Mouse (Mus musculus): ENCODE results near the gene Pxn. TPM values are rescaled to one million over a fixed set of nuclear protein-coding genes. Genes with fewer than 3 reads are reported as not detected.
"Not testable (repeated sequence)": the region's sequence is repeated elsewhere in the genome, so short reads cannot be mapped to it uniquely, and the experiment has no call there.

Gene Pxn
- polyA plus RNA-seq, 1 experiment from 2014 or later = 44.2 TPM

DNA sequence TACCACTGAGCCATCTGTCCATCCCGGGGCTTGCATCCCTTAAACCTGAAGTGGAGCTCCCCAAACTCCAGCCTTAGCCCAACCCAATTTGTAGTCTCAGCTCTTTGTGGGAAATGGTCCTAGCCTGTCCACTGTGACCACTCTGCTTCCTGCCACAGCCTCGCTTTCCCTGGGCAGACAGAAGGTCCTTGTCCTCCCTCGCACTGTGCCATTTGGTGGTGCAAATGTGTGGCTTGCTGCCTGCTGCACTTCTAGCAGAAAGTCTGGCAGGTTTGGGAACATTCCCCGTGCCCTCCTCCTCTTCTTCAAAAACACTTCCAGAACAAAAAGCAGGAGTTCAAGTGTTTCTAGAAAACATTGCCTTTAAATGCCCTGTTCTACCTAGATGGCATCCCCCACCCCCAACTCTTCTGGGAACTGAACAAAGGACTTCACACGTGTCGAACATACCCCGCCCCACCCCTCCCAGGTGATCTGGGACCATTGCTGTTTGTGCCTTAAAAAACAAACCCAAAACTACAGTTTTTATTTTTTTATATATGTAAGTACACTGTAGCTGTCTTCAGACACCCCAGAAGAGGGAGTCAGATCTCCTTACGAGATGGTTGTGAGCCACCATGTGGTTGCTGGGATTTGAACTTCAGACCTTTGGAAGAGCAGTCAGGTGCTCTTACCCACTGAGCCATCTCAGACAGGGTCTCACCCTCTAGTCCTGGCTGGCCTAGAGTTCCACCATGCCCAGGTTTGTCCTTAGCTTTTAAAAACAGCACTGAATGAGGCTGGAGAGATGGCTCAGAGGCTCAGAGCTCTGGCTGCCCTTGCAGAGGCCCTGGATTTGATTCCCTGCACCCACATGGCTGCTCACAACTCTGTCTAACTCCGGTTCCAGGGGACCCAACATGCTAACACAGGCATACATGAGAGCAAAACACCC lies 7.9 kb upstream of the Pxn start:
- Histone ChIP-seq H3K9ac (peak overlapping the region; percentile 21; the same call in 1 of the 2 replicates), H3K4me3 (no peak overlapping the region), H3K27ac (no peak overlapping the region), H3K36me3 (no peaks in the 10 kb centered on the region), H3K4me1 (peaks cover 10% of the 10 kb centered on the region), H3K9me3 (no peaks in the 10 kb centered on the region), H3K27me3 (no peaks in the 10 kb centered on the region), H3K4me2 (no peak overlapping the region)
- 49% methylated on average over 9 of the region's 9 CpGs for WGBS
- no peak for ATAC-seq (ENCODE audit: insufficient number of reproducible peaks, insufficient read depth, low FRiP score, low TSS enrichment, low read depth)

DNA sequence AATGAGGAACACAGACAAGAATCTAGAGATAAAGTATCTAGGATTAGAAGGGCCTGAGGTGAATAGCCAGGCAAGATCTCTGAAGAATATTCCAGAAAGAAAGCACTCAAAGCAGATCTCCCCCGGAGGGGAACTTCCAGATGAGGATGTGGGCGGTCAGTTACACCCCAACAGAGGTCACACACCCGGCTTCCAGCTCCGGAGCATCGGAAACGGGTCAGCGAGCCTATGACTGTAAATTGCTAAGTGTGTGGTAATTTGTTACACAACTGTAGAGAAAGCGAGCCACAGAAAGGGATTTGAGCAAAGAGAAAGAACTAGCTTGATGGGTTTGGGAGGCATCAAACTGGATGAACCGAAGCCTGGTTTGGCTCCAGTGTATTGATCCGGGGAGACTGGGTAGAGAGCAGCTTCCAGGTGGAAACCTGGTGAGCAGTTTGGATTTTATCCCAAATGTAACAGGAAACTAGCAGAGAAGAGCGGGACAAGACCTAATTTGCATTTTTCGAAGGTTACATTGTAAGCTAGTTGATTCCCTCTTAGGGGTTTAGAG lies 6.0 kb upstream of the Pxn start:
- WGBS = 75% methylated on average over 12 of the region's 12 CpGs
- no peaks in the 10 kb centered on the region for H3K27me3 ChIP-seq
- H3K4me3 ChIP-seq = no peak overlapping the region
- no peaks in the 10 kb centered on the region for H3K4me1 ChIP-seq
- no peak overlapping the region for H3K4me2 ChIP-seq
- no peak overlapping the region for H3K9ac ChIP-seq
- no peaks in the 10 kb centered on the region for H3K9me3 ChIP-seq
- H3K36me3 ChIP-seq = no peaks in the 10 kb centered on the region
- no peak overlapping the region for H3K27ac ChIP-seq
- no peak for ATAC-seq (ENCODE audit: insufficient number of reproducible peaks, insufficient read depth, low FRiP score, low TSS enrichment, low read depth)

DNA sequence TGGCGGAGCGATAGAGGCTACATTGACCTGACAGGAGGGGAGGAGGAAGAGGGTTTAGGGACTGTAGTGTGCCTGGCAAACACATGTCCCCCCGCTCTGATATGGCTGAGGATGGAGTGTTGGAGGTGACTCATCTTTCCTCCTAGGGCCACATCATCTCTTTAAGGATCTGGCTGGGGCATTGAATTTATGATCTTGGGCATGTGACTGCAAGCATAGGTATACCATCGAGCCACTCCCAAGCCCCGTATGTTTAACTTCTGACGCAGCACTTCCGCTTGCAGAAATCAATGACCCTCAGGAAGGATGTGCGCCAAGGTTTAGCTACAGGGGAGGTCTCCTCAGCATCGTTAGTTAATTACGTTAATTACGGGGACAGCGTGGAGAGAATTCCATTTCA lies 3.4 kb upstream of the Pxn start:
- no peak overlapping the region; the same call in 1 of the 2 replicates for H3K4me2 ChIP-seq
- no peak for ATAC-seq (ENCODE audit: insufficient number of reproducible peaks, insufficient read depth, low FRiP score, low TSS enrichment, low read depth)
- no peak overlapping the region for H3K4me3 ChIP-seq

DNA sequence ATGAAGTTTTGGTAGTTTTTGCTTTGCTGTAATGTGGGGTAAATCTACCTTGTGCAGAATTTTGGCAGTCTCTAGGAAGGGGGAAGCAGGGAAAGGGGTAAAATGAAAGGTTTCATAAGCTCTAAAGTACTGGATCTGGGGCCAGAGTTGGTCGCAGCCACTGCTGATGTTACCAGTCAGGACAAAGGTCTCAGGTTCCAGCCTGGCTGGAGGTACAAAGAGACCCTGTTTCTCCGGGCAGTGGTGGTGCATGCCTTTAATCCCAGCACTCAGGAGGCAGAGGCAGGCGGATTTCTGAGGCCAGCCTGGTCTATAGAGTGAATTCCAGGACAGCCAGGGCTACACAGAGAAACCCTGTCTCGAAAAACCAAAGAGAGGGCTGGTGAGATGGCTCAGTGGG lies 859 bp upstream of the Pxn start:
- not testable (repeated sequence) for H3K27ac ChIP-seq; ATAC-seq (ENCODE audit: insufficient number of reproducible peaks, insufficient read depth, low FRiP score, low TSS enrichment, low read depth); H3K36me3 ChIP-seq; H3K4me2 ChIP-seq; H3K9me3 ChIP-seq; H3K4me3 ChIP-seq; H3K9ac ChIP-seq; H3K27me3 ChIP-seq
- H3K4me1 ChIP-seq = peaks cover 36% of the 10 kb centered on the region
- WGBS = 71% methylated on average over 4 of the region's 4 CpGs

More for the DNA sequence above, 3.4 kb upstream of the Pxn start:
- no peak overlapping the region for H3K27ac ChIP-seq
- H3K9ac ChIP-seq = no peak overlapping the region
- no peaks in the 10 kb centered on the region for H3K36me3 ChIP-seq
- no peaks in the 10 kb centered on the region for H3K9me3 ChIP-seq
- 50% methylated on average over 12 of the region's 12 CpGs for WGBS
- no peaks in the 10 kb centered on the region for H3K27me3 ChIP-seq
- H3K4me1 ChIP-seq = peaks cover 10% of the 10 kb centered on the region

DNA sequence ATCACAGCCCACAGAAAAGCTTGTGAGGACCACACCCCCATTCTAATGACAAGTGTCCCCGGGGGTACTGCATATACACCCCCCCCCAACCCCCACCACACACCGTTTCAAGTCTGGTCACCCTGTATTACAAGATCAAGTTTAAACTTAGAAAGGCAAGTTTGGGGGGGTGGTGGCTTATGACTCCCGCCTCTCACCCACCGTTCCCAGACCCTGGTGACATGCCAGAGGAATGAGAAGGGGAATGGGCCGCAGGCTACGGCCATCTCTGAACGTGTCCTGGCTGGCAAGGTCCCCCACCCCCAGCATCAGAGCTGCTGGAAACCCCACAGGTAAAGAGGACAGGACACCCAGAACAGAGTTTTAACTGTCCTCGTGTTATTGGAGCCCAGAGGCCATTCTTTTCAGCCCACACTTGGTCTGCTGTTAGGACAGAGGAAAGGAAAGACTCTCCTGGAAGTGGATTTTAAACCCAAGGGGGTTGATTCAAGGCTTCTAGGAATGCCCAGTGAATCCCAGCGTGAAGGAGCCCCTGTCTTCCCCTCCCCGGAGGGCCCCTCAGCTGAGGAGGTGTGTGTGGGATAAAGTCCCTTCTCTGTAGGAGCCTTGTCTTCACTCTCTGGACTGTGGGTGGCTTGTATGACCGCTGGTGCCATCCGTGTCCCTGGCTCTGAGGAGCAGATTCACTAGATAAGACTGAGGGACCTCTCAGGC lies 948 bp downstream of the Pxn start:
- 7% methylated on average over 12 of the region's 12 CpGs for WGBS
- peak overlapping the region; percentile 94 for H3K9ac ChIP-seq
- no peaks in the 10 kb centered on the region for H3K36me3 ChIP-seq
- no peaks in the 10 kb centered on the region for H3K9me3 ChIP-seq
- peak overlapping the region; percentile 71 for H3K27ac ChIP-seq
- peak overlapping the region; percentile 91 for H3K4me2 ChIP-seq
- no peaks in the 10 kb centered on the region for H3K27me3 ChIP-seq
- no peak for ATAC-seq (ENCODE audit: insufficient number of reproducible peaks, insufficient read depth, low FRiP score, low TSS enrichment, low read depth)
- peaks cover 44% of the 10 kb centered on the region for H3K4me1 ChIP-seq
- peak overlapping the region; percentile 93 for H3K4me3 ChIP-seq

DNA sequence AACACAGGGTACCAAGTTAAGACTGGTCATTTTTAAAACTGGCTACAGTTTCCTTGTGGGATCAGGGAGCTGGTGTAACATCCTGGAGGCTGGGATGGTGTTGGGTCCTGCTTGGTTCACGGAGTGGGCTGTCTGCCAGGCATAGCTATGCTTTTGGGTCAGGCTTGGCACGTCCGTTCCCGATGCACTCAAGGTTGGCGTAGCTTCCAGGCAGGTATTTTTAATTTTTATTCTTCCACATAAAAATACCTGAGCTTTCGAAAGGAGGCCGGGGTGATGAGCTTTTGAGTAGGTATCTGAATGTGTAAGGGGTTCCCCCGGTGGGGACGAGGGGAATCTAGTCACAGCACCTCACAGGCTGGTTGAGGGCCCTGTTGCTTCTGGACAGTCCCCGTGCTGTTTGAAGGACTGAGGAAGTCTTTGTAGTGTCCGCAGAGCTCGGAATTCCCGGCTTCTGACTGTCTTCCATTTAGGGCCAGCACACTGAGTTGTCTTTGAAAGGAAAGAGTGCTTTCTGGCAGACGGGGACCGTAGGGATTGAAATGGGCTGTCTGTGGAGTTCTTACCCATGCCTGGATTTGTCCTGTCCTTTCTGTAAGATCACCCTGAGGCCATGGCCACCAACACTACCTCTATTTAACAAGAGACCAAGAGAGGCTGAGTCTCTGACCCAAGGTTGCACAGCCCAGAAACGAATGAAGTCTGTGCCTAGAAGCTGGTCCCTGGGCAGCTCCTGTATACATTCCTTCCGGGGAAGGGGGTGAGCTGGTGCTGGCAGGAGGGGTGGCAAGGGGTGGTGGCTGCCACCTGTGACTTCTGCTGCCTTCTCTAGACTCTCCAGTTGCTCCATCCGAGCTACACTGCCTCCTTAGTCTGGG lies 1.7 kb downstream of the Pxn start:
- no peak for ATAC-seq (ENCODE audit: insufficient number of reproducible peaks, insufficient read depth, low FRiP score, low TSS enrichment, low read depth)
- WGBS = 27% methylated on average over 18 of the region's 18 CpGs
- H3K4me1 ChIP-seq = peaks cover 44% of the 10 kb centered on the region
- peak overlapping the region; percentile 91 for H3K4me2 ChIP-seq
- peak overlapping the region; percentile 78 for H3K27ac ChIP-seq
- peak overlapping the region; percentile 94 for H3K9ac ChIP-seq
- no peaks in the 10 kb centered on the region for H3K9me3 ChIP-seq
- no peaks in the 10 kb centered on the region for H3K27me3 ChIP-seq
- H3K36me3 ChIP-seq = 0 out of 2 replicates have a peak, but pooled peaks cover 2% of the 10 kb centered on the region
- peak overlapping the region; percentile 93 for H3K4me3 ChIP-seq

DNA sequence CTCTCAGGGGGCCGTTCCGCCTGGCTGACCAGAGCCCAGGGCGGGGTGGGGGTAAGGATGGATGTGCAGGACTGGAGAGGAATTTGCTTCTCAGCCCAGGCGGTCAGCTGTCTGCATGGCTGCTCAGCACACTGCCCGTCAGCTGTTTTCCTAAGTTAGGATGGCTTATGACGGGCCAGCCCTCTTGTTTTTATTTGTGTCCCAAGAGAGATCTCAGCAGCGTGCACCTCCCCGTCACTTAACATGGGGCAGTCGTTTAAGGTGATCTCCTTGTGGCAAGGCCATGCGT lies 2.3 kb downstream of the Pxn start:
- Histone ChIP-seq H3K4me2 (peak overlapping the region; percentile 91), H3K27ac (peak overlapping the region; percentile 78; the same call in 1 of the 2 replicates), H3K9me3 (no peaks in the 10 kb centered on the region), H3K4me1 (peaks cover 49% of the 10 kb centered on the region), H3K4me3 (peak overlapping the region; percentile 93), H3K9ac (peak overlapping the region; percentile 94), H3K36me3 (0 out of 2 replicates have a peak, but pooled peaks cover 5% of the 10 kb centered on the region), H3K27me3 (no peaks in the 10 kb centered on the region)
- 24% methylated on average over 10 of the region's 10 CpGs for WGBS
- ATAC-seq (ENCODE audit: insufficient number of reproducible peaks, insufficient read depth, low FRiP score, low TSS enrichment, low read depth) = no peak

DNA sequence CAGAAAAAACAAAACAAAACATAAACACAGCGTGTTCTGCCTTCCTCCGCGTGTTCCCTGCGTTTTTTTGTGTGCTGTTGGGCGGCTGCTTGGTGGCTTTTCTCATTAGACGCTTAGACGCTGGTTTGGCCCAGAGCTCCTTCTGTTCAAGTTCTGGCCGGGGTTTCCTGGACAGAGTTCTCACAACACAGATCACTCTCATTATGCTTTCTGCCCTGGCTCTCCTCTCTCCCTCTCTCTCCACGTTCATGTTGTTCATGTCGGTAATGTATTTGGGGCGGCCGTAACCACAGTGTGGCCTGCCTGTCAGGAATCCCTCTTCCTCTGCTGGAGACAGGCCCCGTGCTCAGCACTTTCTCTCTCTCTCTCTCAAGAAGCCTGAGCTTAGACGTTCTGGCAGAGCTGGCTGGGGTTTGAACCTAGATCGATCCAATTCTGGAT lies 2.9 kb downstream of the Pxn start:
- peak overlapping the region; percentile 91 for H3K4me2 ChIP-seq
- H3K4me3 ChIP-seq = peak overlapping the region; percentile 93
- ATAC-seq (ENCODE audit: insufficient number of reproducible peaks, insufficient read depth, low FRiP score, low TSS enrichment, low read depth) = no peak
- WGBS = 23% methylated on average over 15 of the region's 15 CpGs
- H3K27ac ChIP-seq = peak overlapping the region; percentile 78
- no peaks in the 10 kb centered on the region for H3K27me3 ChIP-seq
- H3K4me1 ChIP-seq = peaks cover 54% of the 10 kb centered on the region
- peak overlapping the region; percentile 94 for H3K9ac ChIP-seq
- no peaks in the 10 kb centered on the region for H3K9me3 ChIP-seq
- H3K36me3 ChIP-seq = 0 out of 2 replicates have a peak, but pooled peaks cover 5% of the 10 kb centered on the region

DNA sequence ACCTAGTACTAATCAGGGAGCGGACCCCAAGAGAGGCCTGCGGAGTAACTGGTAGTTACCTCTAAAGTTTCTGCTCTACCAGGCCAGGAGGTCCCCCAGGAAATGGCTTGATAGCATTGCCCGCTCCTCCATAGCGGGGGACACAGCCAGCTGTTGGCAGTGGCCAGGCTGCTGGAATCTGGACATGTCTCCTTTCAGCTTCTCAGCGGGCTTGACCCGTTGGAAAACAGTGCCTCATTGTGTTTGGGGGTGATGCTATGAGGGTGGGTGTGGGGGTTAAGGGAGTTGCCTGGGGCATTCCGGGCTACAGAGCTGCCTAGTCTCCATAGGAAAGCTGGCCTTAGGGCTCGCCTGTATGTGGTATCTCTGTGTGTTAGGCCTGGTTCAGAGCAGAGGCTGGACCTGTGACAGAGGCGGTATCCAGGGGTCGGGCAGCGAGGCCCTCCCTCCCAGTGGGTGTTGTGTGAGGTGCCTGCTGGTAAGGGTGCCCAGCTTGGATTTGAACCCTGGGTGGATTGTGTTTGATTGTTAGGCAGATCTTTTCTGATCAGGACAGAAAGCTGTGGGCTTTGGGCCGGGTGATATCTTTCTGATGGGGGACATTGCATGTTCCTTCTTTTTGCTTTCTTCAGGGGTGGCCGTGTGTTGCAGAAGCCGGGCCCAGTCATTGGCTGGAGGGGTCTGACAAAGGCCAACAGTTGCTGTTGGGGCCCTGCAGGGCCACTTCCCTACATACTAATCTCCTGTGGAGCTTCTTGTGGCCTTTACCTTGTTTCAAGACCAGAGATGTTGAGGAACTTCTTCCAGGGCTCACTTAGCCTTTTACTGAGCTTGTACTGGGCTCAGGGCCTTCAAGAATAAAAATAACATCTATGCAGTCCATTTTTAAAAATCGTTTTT lies 3.6 kb downstream of the Pxn start:
- Histone ChIP-seq H3K4me3 (peak overlapping the region; percentile 93), H3K27me3 (no peaks in the 10 kb centered on the region), H3K4me1 (peaks cover 61% of the 10 kb centered on the region), H3K4me2 (peak overlapping the region; percentile 91), H3K36me3 (0 out of 2 replicates have a peak, but pooled peaks cover 5% of the 10 kb centered on the region), H3K9me3 (no peaks in the 10 kb centered on the region), H3K27ac (peak overlapping the region; percentile 78), H3K9ac (peak overlapping the region; percentile 94)
- ATAC-seq (ENCODE audit: insufficient number of reproducible peaks, insufficient read depth, low FRiP score, low TSS enrichment, low read depth) = no peak
- WGBS = 51% methylated on average over 15 of the region's 15 CpGs

DNA sequence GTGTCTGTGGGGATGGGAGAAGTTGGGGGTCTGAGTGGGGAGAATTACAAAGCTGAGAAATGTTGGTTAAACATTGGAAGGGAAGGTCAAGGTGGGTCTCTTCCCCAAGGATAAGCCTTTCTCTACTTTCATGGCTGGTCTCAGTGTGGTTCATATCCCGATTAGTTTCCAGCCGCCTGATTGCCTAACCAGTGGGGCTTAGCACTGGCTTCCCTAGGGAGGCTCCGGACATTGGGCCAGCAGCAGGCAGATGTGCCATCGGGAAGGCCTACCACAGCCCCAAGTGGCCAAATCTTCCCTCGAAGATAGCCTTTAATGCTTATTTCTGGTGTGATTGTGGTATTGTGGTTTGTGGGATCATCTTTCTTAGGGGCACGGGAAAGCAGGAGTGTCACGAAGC lies 5.9 kb downstream of the Pxn start:
- H3K4me3 ChIP-seq = no peak overlapping the region
- no peak overlapping the region for H3K9ac ChIP-seq
- H3K27me3 ChIP-seq = no peaks in the 10 kb centered on the region
- H3K27ac ChIP-seq = no peak overlapping the region
- peaks cover 73% of the 10 kb centered on the region for H3K4me1 ChIP-seq
- H3K36me3 ChIP-seq = peaks cover 15% of the 10 kb centered on the region; the same call in 1 of the 2 replicates
- no peak overlapping the region for H3K4me2 ChIP-seq
- H3K9me3 ChIP-seq = no peaks in the 10 kb centered on the region
- no peak for ATAC-seq (ENCODE audit: insufficient number of reproducible peaks, insufficient read depth, low FRiP score, low TSS enrichment, low read depth)
- WGBS = 85% methylated on average over 7 of the region's 7 CpGs

Measured in embryonic facial prominence, embryonic 13.5 days (tissue).